ENCODE assay signal across 38 mouse cellular contexts in genomic region chr7:104178422-104179054, GRCm38 (mm10). TPM values are rescaled to one million over a fixed set of nuclear protein-coding genes. Genes with fewer than 3 reads are reported as not detected.
"Had no signal": no experiment of that assay in that cellular context is flagged by ENCODE, and none has a peak within 500 bp of the region (broad histone marks: within the 10 kb centered on the region; RNA-seq: fewer than 3 reads in every experiment).

No protein-coding gene starts in this region.

- H3K4me3 ChIP-seq: gastrocnemius, adult 2 months; heart, embryonic 10.5 days; heart, embryonic 12.5 days; intestine, embryonic 15.5 days; layer of hippocampus, adult 2 months; left cerebral cortex, adult 2 months; limb, embryonic 10.5 days; limb, embryonic 12.5 days; liver, embryonic 13.5 days had no signal

- H3K9ac ChIP-seq: heart, embryonic 12.5 days; intestine, embryonic 15.5 days; limb, embryonic 12.5 days; liver, embryonic 13.5 days had no signal

- H3K27me3 ChIP-seq: heart, embryonic 12.5 days; intestine, embryonic 15.5 days; limb, embryonic 12.5 days; liver, embryonic 13.5 days had no signal

- H3K36me3 ChIP-seq: heart, embryonic 10.5 days; heart, embryonic 12.5 days; intestine, embryonic 15.5 days; limb, embryonic 10.5 days; limb, embryonic 12.5 days; liver, embryonic 13.5 days had no signal

- H3K4me1 ChIP-seq: heart, embryonic 10.5 days; heart, embryonic 12.5 days; intestine, embryonic 15.5 days; limb, embryonic 10.5 days; limb, embryonic 12.5 days; liver, embryonic 13.5 days had no signal

- H3K9me3 ChIP-seq: heart, embryonic 10.5 days; intestine, embryonic 15.5 days; limb, embryonic 10.5 days; limb, embryonic 12.5 days; liver, embryonic 13.5 days had no signal

- H3K4me2 ChIP-seq: heart, embryonic 12.5 days; intestine, embryonic 15.5 days; limb, embryonic 12.5 days; liver, embryonic 11.5 days; liver, embryonic 13.5 days had no signal

- H3K27ac ChIP-seq: gastrocnemius, adult 2 months; heart, embryonic 10.5 days; intestine, embryonic 15.5 days; layer of hippocampus, adult 2 months; left cerebral cortex, adult 2 months; limb, embryonic 10.5 days; limb, embryonic 12.5 days; liver, embryonic 13.5 days had no signal

- ATAC-seq: forebrain, embryonic 16.5 days; inflammation-experienced regulatory T-cells, adult 6 months; intestine, embryonic 15.5 days; intestine, postnatal 0 days had no signal

- DNase-seq: gastrocnemius, adult 2 months; gastrocnemius, postnatal 10 days; gastrocnemius, postnatal 25 days; heart, adult 18-20 months; heart, postnatal 10 days; heart, postnatal 4 days; kidney, adult 18-20 months; kidney, adult 8-10 months; kidney, postnatal 10 days; kidney, postnatal 25 days; kidney, postnatal 4 days; liver; liver, embryonic 13.5 days had no signal

RNA-seq across cellular contexts. Expression of gene Olfr648, which starts 4.7 kb away (rescaled TPM):
- total RNA-seq: gastrocnemius, adult 2 months; gastrocnemius, postnatal 10 days; gastrocnemius, postnatal 25 days; gastrocnemius, postnatal 4 days; granulocyte monocyte progenitor cell, adult 5-6 weeks; heart, adult 18-20 months; heart, adult 8-10 months; heart, postnatal 10 days; heart, postnatal 25 days had no signal

RNA-seq across cellular contexts. Expression of gene Olfm5, which starts 13.9 kb away (rescaled TPM):
- total RNA-seq: gastrocnemius, adult 2 months; gastrocnemius, postnatal 10 days; gastrocnemius, postnatal 25 days; gastrocnemius, postnatal 4 days; granulocyte monocyte progenitor cell, adult 5-6 weeks; heart, adult 18-20 months; heart, adult 8-10 months; heart, postnatal 10 days; heart, postnatal 25 days; heart, postnatal 4 days; layer of hippocampus, adult 2 months; layer of hippocampus, postnatal 10 days; layer of hippocampus, postnatal 25 days; left cerebral cortex, adult 2 months; left cerebral cortex, postnatal 14 days; left cerebral cortex, postnatal 36 days had no signal
- polyA plus RNA-seq: forebrain, embryonic 16.5 days; heart, embryonic 10.5 days; heart, embryonic 12.5 days; heart, embryonic 14.5 days; inflammation-experienced regulatory T-cells, adult 6 months; intestine, embryonic 15.5 days; intestine, postnatal 0 days; kidney, embryonic 14.5 days; kidney, embryonic 16.5 days; limb, embryonic 10.5 days; limb, embryonic 12.5 days; limb, embryonic 14.5 days; liver, embryonic 11.5 days; liver, embryonic 13.5 days had no signal

RNA-seq across cellular contexts. Expression of gene Olfr649, which starts 17.2 kb away (rescaled TPM):
- total RNA-seq: gastrocnemius, adult 2 months; gastrocnemius, postnatal 10 days; gastrocnemius, postnatal 25 days; gastrocnemius, postnatal 4 days; granulocyte monocyte progenitor cell, adult 5-6 weeks; heart, adult 18-20 months; heart, adult 8-10 months; heart, postnatal 10 days; heart, postnatal 25 days; heart, postnatal 4 days; layer of hippocampus, adult 2 months; layer of hippocampus, postnatal 10 days; layer of hippocampus, postnatal 25 days; left cerebral cortex, adult 2 months; left cerebral cortex, postnatal 14 days; left cerebral cortex, postnatal 36 days had no signal
- polyA plus RNA-seq: forebrain, embryonic 16.5 days; frontal cortex, adult 2 months; heart, embryonic 10.5 days; heart, embryonic 12.5 days; heart, embryonic 14.5 days; heart, embryonic 16.5 days; inflammation-experienced regulatory T-cells, adult 6 months; intestine, embryonic 15.5 days; intestine, postnatal 0 days; kidney, embryonic 14.5 days; kidney, embryonic 16.5 days; limb, embryonic 10.5 days; limb, embryonic 12.5 days; limb, embryonic 14.5 days; liver, embryonic 11.5 days; liver, embryonic 13.5 days had no signal

RNA-seq across cellular contexts. Expression of gene Ubqlnl, which starts 28.2 kb away (rescaled TPM):
- total RNA-seq: gastrocnemius, adult 2 months; gastrocnemius, postnatal 10 days; gastrocnemius, postnatal 25 days; gastrocnemius, postnatal 4 days; granulocyte monocyte progenitor cell, adult 5-6 weeks; heart, adult 18-20 months; heart, adult 8-10 months; heart, postnatal 10 days; heart, postnatal 25 days; heart, postnatal 4 days; layer of hippocampus, adult 2 months; layer of hippocampus, postnatal 10 days; layer of hippocampus, postnatal 25 days; left cerebral cortex, adult 2 months; left cerebral cortex, postnatal 14 days; left cerebral cortex, postnatal 36 days had no signal
- polyA plus RNA-seq: forebrain, embryonic 16.5 days; frontal cortex, adult 2 months; heart, embryonic 10.5 days; heart, embryonic 12.5 days; heart, embryonic 14.5 days; heart, embryonic 16.5 days; inflammation-experienced regulatory T-cells, adult 6 months; intestine, embryonic 15.5 days; intestine, postnatal 0 days; kidney, embryonic 14.5 days; kidney, embryonic 16.5 days; limb, embryonic 10.5 days; limb, embryonic 12.5 days; limb, embryonic 14.5 days; liver, embryonic 11.5 days; liver, embryonic 13.5 days had no signal

RNA-seq across cellular contexts. Expression of gene Ubqln3, which starts 35.5 kb away (rescaled TPM):
- total RNA-seq: gastrocnemius, adult 2 months; gastrocnemius, postnatal 10 days; gastrocnemius, postnatal 25 days; gastrocnemius, postnatal 4 days; granulocyte monocyte progenitor cell, adult 5-6 weeks; heart, adult 18-20 months; heart, adult 8-10 months; heart, postnatal 10 days; heart, postnatal 25 days; heart, postnatal 4 days; layer of hippocampus, adult 2 months; layer of hippocampus, postnatal 10 days; layer of hippocampus, postnatal 25 days; left cerebral cortex, adult 2 months; left cerebral cortex, postnatal 14 days; left cerebral cortex, postnatal 36 days had no signal
- polyA plus RNA-seq: forebrain, embryonic 16.5 days; frontal cortex, adult 2 months; heart, embryonic 10.5 days; heart, embryonic 12.5 days; heart, embryonic 14.5 days; heart, embryonic 16.5 days; inflammation-experienced regulatory T-cells, adult 6 months; intestine, embryonic 15.5 days; intestine, postnatal 0 days; kidney, embryonic 14.5 days; kidney, embryonic 16.5 days; limb, embryonic 10.5 days; limb, embryonic 12.5 days; limb, embryonic 14.5 days; liver, embryonic 11.5 days; liver, embryonic 13.5 days had no signal
